Mouse (Mus musculus): ENCODE measurements around the gene Masp1. TPM values are rescaled to one million over a fixed set of nuclear protein-coding genes. Genes with fewer than 3 reads are reported as not detected.

Gene Masp1
- polyA plus RNA-seq, 1 experiment = 0.12 TPM

- Histone ChIP-seq H3K36me3 (ENCODE audit: control insufficient read depth, insufficient read depth, low read length) (no peaks in the 10 kb centered on the region), H3K4me1 (ENCODE audit: control insufficient read depth, insufficient read depth, insufficient read length) (no peaks in the 10 kb centered on the region), H3K4me3 (ENCODE audit: extremely low read depth, insufficient read depth, insufficient read length) (no peak overlapping the region), H3K27ac (ENCODE audit: insufficient read depth, low read length) (no peak overlapping the region), H3K27me3 (ENCODE audit: control insufficient read depth, insufficient read depth, low read length) (no peaks in the 10 kb centered on the region)
- DNase-seq (ENCODE audit: low read depth in 1 of 2, low spot score in 2 of 2) = no peak
- no peak for TF ChIP-seq CTCF (IDR thresholded peaks at IDR 0.05; ENCODE audit: extremely low read depth, insufficient read depth, insufficient read length, insufficient replicate concordance)
- TF ChIP-seq POLR2A (IDR thresholded peaks at IDR 0.05; ENCODE audit: low read depth, low read length) = no peak
- 68% methylated on average over 10 of the region's 10 CpGs for WGBS
Observed at GRCm38 (mm10) chr16:23416261-23416656, 104.4 kb downstream of the Masp1 start.

GRCm38 (mm10) chr16:23412930-23413329 is 107.7 kb downstream of the Masp1 start:
- no peaks in the 10 kb centered on the region for H3K36me3 ChIP-seq (ENCODE audit: control insufficient read depth, insufficient read depth, low read length)
- H3K27ac ChIP-seq (ENCODE audit: insufficient read depth, low read length) = no peak overlapping the region
- no peak for DNase-seq (ENCODE audit: low read depth in 1 of 2, low spot score in 2 of 2)
- WGBS = 78% methylated on average over 6 of the region's 6 CpGs
- H3K4me3 ChIP-seq (ENCODE audit: extremely low read depth, insufficient read depth, insufficient read length) = no peak overlapping the region
- TF ChIP-seq CTCF (IDR thresholded peaks at IDR 0.05; ENCODE audit: extremely low read depth, insufficient read depth, insufficient read length, insufficient replicate concordance) (no peak), POLR2A (IDR thresholded peaks at IDR 0.05; ENCODE audit: low read depth, low read length) (no peak)
- no peaks in the 10 kb centered on the region for H3K4me1 ChIP-seq (ENCODE audit: control insufficient read depth, insufficient read depth, insufficient read length)
- no peaks in the 10 kb centered on the region for H3K27me3 ChIP-seq (ENCODE audit: control insufficient read depth, insufficient read depth, low read length)

- Histone ChIP-seq H3K4me3 (ENCODE audit: extremely low read depth, insufficient read depth, insufficient read length) (no peak overlapping the region), H3K4me1 (ENCODE audit: control insufficient read depth, insufficient read depth, insufficient read length) (no peaks in the 10 kb centered on the region; the same call in 1 of the 2 replicates), H3K36me3 (ENCODE audit: control insufficient read depth, insufficient read depth, low read length) (no peaks in the 10 kb centered on the region), H3K27me3 (ENCODE audit: control insufficient read depth, insufficient read depth, low read length) (no peaks in the 10 kb centered on the region), H3K27ac (ENCODE audit: insufficient read depth, low read length) (no peak overlapping the region)
- peak; percentile 48 to 74 for DNase-seq (ENCODE audit: low read depth in 1 of 2, low spot score in 2 of 2)
- WGBS = 59% methylated on average over 8 of the region's 8 CpGs
- peak; percentile 39; the same call in 1 of the 2 replicates for TF ChIP-seq CTCF (IDR thresholded peaks at IDR 0.05; ENCODE audit: extremely low read depth, insufficient read depth, insufficient read length, insufficient replicate concordance)
- TF ChIP-seq POLR2A (IDR thresholded peaks at IDR 0.05; ENCODE audit: low read depth, low read length) = no peak
Observed at GRCm38 (mm10) chr16:23403008-23403755, 117.4 kb downstream of the Masp1 start.

- Histone ChIP-seq H3K36me3 (ENCODE audit: control insufficient read depth, insufficient read depth, low read length) (no peaks in the 10 kb centered on the region), H3K4me1 (ENCODE audit: control insufficient read depth, insufficient read depth, insufficient read length) (no peaks in the 10 kb centered on the region; the same call in 1 of the 2 replicates), H3K4me3 (ENCODE audit: extremely low read depth, insufficient read depth, insufficient read length) (no peak overlapping the region), H3K27me3 (ENCODE audit: control insufficient read depth, insufficient read depth, low read length) (no peaks in the 10 kb centered on the region), H3K27ac (ENCODE audit: insufficient read depth, low read length) (no peak overlapping the region)
- TF ChIP-seq CTCF (IDR thresholded peaks at IDR 0.05; ENCODE audit: extremely low read depth, insufficient read depth, insufficient read length, insufficient replicate concordance) = no peak
- no peak for TF ChIP-seq POLR2A (IDR thresholded peaks at IDR 0.05; ENCODE audit: low read depth, low read length)
- DNase-seq (ENCODE audit: low read depth in 1 of 2, low spot score in 2 of 2) = no peak
- 37% methylated on average over 3 of the region's 3 CpGs for WGBS
Observed at GRCm38 (mm10) chr16:23401959-23402358, 118.7 kb downstream of the Masp1 start.

GRCm38 (mm10) chr16:23401463-23401862 is 119.2 kb downstream of the Masp1 start:
- H3K27me3 ChIP-seq (ENCODE audit: control insufficient read depth, insufficient read depth, low read length) = no peaks in the 10 kb centered on the region
- H3K4me1 ChIP-seq (ENCODE audit: control insufficient read depth, insufficient read depth, insufficient read length) = no peaks in the 10 kb centered on the region; the same call in 1 of the 2 replicates
- no peak for DNase-seq (ENCODE audit: low read depth in 1 of 2, low spot score in 2 of 2)
- TF ChIP-seq POLR2A (IDR thresholded peaks at IDR 0.05; ENCODE audit: low read depth, low read length) = no peak
- no peak for TF ChIP-seq CTCF (IDR thresholded peaks at IDR 0.05; ENCODE audit: extremely low read depth, insufficient read depth, insufficient read length, insufficient replicate concordance)
- WGBS = 43% methylated on average over 4 of the region's 4 CpGs
- no peaks in the 10 kb centered on the region for H3K36me3 ChIP-seq (ENCODE audit: control insufficient read depth, insufficient read depth, low read length)
- H3K27ac ChIP-seq (ENCODE audit: insufficient read depth, low read length) = no peak overlapping the region
- H3K4me3 ChIP-seq (ENCODE audit: extremely low read depth, insufficient read depth, insufficient read length) = no peak overlapping the region

Other genes with a start within 250 kb of the Masp1 start
- not detected in 2 replicates for gene Rtp1, start 91.7 kb downstream of the Masp1 start, polyA plus RNA-seq (2012; rRNA removed)
- gene Rtp4, start 524 bp downstream of the Masp1 start, polyA plus RNA-seq (2012; rRNA removed) = 16.7 and 18.2 TPM in 2 replicates

All from spleen, adult 2 months (tissue).